Mouse (Mus musculus) erythroblast, adult 5-6 weeks (primary cell): Measurements from ENCODE around the gene Hnf4a. TPM values are rescaled to one million over a fixed set of nuclear protein-coding genes. Genes with fewer than 3 reads are reported as not detected.
"Not testable (repeated sequence)": the region's sequence is repeated elsewhere in the genome, so short reads cannot be mapped to it uniquely, and the experiment has no call there.

Experiments used
- ATAC-seq: replicated peaks from 2 replicates; pipeline ENCODE4 v1.8.0; 2016; ENCODE audit warnings: moderate number of reproducible peaks, mild to moderate bottlenecking, moderate TSS enrichment, inconsistent platforms; ENCODE audit not compliant: poor library complexity, low FRiP score, severe bottlenecking
- total RNA-seq, 2 experiments: library from RNA; stranded (forward) in 1 of 2; stranded (reverse) in 1 of 2; fragments of 150-400 nt in 1 of 2; fragments of 200-764, 138-1000 nt in 1 of 2; gene quantifications; 2 replicates each; pipeline versions ENCODE4 v1.2.3 to v1.2.4; 2015 to 2017; ENCODE audit warnings: low replicate concordance in 2 of 2

Hnf4a gene
- total RNA-seq (2015; ENCODE audit: low replicate concordance) (not detected in 2 replicates), total RNA-seq (2017; ENCODE audit: low replicate concordance) (0.26 and 0.42 TPM in 2 replicates)

DNA sequence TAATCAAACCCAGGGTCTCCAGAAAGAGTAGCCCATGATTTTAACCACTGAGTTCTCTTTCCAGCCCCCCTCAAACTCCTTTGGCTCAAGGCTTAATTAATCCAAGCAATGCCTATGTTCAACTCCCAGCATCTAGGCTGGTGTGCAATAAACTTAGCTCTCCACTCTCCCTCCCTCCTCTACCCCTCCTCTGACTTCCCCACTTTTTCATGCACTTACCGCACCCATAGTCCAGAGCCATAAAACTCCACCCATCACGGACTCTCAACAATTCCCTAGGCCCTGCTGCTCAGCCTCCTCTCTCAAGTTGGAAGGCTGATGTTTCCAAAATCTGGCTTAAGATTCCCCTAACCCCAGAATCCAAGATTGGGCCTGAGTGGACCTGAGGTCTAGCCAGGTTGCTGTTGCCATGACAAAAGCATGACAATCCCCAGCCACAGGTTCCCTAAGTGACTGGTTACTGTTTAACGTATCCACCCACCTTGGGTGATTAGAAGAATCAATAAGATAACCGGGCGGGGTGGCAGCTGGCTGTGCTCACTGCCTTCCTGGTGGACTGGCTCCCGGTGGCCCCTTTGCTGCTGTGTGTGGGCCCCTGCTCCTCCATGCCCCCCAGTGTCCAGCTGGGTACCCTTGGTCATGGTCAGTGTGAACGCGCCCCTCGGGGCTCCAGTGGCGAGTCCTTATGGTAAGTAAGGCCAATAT, at the start of gene Hnf4a:
TSS of gene Hnf4a (plus strand) at position 509 of the 705 bp plus-strand sequence.
- no peak for ATAC-seq

DNA sequence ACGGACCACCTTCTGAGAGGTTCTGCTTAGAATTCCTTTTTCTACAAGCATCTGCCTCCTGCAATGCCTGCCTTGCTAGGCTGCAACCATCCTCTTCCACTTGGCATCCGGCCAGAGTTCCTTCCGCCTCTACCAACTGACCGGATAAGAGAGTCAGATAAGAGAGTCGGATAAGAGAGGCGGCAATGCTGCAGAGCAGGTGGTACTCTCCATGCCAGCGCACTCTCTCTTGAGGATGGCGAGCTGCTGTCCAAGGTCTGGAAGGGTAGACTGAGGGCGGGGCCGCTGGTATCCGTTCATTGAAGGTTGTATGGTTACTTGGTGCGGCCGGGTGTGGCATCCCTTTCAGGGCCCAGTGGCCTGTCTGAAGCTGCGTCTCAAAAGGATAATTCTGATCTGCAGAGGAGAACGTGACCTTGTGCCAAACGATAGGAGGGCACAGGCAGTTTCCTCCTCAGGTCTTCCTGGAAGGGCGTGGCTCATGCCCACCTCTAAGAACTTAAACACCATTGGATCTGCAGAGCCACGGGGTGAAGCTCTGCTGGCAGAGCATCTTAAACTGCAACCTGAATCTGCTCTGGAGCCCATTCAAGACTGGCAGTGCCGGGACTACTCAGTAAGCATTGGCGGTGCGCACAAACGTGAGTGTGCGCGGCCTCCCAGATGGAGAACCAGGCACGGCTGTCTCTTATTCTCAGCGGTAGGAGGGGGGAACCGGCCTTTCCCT, 47.9 kb upstream of the Hnf4a start:
- no peak for ATAC-seq

DNA sequence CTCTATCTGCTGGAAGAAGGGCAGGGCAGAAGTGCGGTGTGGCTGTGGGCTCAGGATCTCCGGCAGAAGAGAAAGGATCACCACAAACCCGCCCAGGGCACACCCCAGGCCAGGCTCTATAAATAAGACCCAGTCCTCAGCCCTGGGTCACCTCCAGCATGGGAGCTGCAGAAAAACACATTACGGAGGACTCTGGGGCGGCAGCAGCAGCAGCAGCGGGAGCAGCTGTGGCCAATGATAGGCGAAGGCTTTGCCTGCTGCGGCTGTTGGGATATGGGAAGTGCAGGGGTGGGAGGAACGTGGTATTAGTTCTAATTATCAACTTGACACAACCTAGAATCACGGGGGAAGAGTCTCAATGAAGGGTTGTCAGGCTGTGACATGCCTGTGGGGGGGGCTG, 47.2 kb upstream of the Hnf4a start:
- ATAC-seq = no peak

DNA sequence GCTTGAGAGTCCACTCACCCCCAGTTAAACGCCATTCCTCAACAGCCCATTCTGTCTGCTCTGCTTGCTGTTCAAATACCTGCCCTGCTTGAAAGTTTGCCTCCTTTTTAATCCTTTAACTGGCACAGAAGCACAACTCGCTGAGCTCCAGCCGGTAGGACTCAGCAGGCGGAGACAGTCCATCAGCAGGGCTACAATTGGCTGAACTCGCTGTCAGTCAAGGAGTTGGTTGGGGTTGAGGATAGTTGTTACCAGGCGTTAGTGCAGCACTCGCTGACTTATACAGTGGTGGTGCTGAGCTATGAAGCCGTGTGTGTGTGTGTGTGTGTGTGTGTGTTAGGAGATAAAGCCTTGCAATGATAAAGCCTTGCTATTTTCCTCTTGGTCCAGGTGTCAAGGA, 46.0 kb upstream of the Hnf4a start:
- no peak for ATAC-seq

DNA sequence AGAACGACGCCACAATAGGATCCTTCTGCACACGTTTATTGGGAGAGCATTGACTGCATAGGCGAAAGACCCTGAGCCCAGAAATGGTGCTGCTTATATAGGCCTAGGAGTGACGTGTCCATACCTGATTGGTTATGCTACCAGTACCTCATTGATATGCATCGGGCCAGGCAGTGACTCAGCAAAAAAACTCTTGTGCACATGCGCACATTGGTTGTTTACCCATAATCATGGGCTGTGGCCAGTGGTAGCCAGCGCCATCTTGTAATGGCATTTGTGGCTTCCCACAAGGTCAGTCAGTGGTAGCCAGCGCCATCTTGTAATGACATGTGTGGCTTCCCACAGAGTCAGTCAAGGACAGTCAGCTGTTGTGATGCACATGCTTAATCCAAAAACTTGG, 45.3 kb upstream of the Hnf4a start:
- not testable (repeated sequence) for ATAC-seq

DNA sequence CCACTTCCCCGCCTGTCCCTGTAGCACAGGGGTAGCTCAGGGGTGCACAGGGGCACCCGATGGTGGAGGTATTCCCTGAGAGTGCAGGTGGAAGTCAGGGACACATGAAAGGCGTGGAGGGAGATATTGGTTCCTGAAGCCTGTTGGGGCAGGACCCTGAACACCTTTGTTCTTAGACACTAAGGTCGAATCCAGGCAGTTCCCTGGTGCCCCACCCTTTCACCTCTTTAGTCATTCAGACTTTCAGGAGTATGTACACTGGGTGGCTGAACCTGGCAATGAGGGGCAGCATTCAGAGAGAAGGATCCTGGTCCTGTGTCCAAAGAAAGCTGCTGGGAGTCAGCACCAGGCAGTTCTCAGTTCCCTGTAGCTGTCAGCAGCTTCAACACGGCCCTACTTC, 44.2 kb upstream of the Hnf4a start:
- ATAC-seq = no peak

DNA sequence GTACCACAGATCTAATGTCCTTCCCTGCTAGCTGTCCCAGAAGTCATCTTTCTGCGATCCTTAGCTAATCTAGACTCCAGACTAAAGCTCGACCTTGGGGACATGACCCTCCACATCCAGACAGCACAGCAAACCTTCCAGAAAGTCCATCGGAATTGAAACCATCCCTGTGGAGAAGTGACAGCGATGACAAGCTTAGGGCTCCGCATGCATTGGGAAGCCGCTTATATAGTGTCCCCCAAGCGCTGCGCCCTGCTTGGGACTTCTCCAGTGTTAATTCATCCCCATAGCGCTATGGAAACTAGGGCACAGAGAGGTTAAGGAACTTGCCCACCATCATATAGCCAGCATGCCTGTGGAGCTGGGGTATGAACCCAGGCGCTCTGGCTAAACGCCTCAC, 43.8 kb upstream of the Hnf4a start:
- no peak for ATAC-seq

DNA sequence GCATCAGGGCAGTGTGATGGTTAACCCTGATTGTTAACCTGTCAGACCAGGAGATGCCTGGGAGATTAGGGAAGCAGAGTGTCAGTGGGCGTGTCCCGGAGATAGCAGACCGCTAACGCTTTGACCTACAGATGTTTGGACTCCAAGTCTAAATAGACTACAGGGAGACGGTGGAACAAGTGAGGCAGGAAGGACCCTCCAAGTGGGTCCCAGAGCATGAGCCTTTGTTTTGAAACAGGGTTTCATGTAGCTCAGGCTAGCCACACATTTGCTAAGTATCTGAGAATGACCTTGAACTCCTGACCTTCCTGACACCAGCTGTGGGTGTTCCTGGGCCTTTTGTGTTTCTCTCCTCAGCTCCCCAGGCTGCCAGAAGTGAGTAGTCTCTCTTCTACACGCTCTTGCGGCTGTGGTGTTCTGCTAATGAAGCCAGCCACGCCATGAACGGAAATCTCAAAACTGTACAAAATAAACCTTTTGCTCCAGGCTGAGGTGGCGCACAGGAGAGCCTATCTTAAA, 43.3 kb upstream of the Hnf4a start:
- no peak for ATAC-seq

DNA sequence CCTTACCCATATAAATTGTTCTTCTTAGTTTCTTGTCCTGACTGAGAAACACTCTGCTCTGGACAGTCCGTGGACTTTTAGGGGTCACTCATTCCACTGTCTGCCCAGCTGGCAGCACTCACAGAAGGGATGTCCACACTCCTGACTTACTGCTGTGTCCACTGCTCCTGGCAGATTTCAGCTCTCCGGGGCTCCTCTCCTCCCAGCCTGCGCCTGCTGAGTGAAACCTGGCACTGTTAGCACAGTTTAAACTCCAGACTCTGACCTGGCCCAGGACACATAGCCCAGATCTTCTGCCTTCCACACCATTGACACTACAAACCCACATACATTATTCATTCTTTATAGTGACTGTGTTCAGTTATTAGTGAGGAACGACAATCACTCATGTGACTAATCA, 42.6 kb upstream of the Hnf4a start:
- ATAC-seq = no peak

DNA sequence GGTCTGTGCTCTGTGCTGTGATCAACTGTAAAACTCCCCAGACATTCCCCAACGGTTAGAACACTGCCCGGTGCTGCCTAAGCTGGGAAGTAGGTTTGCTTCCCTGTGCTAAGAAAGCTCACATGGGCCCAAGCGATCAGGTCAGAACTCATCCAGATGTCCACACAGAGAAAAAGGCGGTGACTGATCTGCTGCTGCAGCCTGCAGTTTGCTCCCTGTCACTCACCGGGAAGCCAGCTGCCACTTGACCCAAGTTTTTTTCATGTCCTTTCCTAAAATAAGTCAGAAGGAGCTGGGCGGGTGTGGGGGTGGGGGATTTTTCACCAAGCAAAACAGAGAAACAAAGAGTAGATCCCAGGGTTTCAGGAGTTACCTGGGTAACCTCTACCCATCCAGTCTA, 42.0 kb upstream of the Hnf4a start:
- no peak for ATAC-seq

DNA sequence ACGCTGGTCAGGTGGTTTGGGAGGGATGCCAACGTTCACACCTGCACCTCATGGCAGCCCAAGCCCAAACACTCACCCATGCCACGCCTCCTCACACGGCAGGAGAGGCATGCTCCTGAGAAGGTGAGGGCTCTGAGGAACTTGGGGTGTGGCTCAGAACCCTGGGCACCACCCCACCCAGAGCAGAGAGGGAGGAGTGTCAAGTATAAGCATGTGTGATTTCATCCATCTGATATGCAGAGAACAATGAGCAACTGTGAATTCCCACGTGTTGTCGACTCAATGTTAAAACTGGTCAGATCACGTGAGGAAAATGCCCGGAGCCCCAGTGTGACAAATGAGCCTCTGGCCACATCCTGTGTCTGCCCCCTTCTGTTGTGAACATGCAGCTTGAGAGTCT, 39.8 kb upstream of the Hnf4a start:
- no peak for ATAC-seq

DNA sequence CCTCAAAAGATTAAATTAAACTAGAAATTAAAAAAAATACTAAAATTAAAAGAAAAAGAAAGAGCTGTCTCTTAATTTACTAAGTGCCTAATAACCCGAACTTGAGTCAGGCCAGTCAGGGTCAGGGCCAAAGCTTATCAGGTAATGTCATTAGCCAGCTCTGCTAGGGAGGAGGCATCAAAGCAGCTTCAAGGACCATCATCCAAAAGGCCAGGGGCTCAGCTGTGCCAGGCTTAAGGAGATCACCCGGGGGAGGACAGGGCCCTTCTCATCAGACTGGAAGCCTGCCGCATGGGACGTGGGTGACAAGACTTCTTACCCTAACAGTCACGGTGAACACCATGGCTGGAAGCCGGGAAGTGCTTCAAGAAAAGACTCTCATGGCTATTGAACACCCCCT, 39.0 kb upstream of the Hnf4a start:
- no peak for ATAC-seq

DNA sequence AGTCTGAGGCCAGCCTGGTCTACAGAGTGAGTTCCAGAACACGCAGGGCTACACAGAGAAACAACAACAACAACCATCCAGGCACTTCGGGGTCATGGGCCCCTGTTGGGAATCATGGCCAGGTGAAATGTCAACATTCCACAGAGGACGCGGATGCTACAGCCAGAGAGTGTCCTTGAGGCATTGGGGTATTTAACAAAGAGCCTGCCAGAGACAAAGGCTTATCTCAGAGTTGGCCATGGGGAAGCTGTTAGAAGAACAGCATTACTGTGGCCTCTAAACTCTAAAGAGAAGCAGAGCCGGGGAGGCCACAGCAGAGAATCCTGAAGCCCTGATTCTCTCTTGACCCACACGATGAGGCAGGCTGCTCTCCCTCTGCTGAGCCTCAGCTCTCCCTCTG, 37.7 kb upstream of the Hnf4a start:
- ATAC-seq = no peak

DNA sequence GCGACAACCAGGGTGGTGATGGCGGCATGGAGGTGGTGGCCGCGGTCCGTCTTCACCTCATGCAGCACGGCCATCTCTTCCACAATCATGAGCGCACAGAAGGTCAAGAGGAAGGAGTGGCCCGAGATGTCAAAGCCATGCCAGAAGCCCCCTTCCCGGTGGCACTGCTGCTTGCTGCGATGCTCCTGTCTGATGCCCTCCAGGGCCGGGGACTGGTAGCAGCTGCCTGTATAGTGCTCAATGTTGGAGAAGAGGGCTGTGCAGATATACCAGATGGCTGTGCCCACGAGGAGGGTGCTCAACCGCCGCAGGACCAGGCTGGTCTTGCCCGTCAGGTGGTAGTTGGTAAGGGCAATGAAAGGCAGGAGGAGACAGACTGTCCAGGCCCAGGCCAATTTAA, 36.9 kb upstream of the Hnf4a start:
- ATAC-seq = no peak

DNA sequence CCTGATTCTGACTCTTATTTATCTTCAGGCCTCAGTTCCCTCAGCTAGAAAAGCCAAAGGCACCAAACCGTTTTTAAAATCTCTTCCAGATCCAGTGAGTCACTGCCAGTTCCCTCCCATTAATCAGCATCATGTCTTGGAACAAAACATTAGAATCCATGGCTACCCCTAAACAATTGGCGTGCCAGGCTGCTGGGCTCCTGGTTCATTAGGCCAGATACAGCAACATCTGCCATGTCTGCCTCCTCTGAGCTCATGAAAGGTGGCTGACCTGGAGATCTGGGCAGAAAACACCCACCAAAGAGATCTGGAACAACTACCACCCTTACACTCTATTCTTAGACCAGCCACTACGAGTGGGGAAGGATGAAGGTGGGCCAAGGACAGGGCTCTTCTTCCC, 35.5 kb upstream of the Hnf4a start:
- ATAC-seq = no peak

DNA sequence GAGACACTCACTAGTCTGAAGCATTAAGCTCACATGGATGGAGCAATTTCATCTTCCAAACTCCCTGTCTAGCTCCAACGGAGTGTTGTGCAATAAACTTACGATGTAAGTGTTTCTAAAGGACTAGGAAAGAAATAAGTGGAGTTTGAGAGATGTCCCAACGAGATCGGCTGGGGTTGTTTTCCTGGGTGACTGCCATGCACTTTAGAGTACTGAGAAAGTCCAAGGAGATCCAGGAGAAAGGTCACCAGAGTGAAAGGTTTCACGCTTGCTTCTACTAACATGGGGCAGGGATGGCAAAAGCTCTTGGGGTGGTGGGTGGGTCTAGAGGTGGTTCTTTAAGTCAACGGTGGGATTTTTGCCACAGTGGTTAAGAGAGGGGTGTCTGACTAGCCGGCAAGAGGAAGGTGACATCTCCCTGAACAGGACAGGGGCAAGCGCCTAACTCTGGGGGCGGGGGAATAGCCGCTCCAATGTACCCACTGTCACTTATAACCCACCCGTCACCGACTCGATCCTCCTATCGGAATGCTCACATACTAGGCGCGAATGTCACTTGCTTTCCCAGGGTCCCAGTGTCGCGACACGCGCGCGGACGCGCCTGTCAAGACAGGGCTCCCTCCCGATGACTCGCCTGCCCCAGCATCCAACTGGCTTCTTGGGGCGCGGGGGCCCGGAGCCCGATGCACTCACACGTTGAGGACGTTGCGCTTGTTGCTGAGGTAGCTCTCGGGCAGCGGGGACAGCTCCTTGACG, 34.7 kb upstream of the Hnf4a start:
- peak; percentile 61 for ATAC-seq

DNA sequence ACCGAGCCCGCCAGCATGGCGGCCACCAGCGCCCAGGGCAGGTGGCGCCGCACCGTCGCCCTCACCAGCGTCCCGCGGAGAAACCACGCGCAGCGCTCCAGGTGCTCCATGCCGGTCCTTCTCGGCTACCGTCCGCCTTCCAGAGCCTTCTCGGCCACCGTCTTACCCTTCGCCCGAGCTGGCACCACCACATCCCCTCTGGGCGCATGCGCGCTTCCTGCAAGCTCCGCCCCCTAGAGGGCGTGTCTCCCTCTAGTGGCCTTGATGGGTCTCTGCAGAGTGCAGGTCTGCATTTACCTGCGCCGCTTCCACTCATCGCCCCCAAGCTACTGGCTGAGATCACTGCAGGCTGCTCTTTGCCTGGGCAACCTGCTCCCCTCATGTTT, 34.1 kb upstream of the Hnf4a start, which contains the start of gene Fitm2:
TSS of gene Fitm2 (minus strand) at position 164 of the 386 bp plus-strand sequence.
- ATAC-seq = peak; percentile 98

DNA sequence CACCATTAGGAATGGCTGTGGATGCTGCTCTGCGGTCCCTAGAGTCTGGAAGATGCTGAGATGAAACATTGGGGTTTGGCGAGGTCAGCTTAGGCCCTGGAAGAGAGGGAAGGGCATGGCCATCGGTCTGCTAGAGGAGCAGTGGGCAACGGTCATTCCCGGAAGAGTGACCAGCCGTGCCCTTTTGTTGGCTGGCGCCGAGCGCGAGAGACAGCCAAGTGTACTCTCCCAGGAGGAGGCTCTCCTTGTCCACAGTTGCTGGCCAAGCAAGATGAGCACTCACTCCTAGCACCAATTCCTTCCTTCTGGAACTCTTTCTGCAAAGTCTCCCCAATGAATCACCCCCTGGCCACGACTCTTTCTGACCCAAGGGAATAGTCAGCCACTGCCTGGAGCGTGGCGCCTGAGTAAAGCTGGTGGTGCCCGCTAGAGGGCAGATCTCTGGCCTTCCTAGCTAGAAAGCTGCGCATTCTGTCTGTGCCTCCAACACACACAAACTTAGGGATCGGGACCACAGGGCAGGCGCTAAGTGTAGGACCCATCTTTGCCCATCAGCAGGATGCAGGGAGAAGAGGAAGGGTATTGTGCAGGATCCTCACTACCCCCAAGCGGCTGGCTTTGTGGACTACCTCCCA, 26.3 kb upstream of the Hnf4a start:
- ATAC-seq = no peak

DNA sequence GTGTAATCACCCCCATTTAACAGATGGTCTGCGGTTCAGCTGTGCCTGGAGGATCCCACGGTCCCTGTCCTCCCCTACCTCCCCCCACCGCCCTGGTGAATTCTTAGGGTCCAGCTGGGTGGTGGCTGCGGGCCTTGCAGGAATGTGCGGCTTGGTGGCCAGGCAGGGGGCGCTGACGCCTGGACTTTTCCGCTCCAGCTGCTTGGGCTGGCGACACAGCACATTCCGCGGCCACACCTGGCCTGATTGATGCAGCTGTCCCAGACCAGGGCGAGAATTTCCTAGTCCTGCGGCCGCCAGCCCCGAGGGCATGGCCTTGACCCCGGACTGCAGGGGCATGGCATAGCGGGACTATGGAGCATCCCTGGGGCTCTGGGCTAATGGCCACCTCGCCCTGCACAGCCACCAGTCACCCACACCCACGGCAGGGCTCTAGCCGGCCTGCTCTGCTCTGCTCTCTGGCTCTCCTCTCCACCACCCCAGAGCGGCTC, 25.0 kb upstream of the Hnf4a start:
- ATAC-seq = 0 out of 2 replicates have a peak, but pooled peaks have one; percentile 42

DNA sequence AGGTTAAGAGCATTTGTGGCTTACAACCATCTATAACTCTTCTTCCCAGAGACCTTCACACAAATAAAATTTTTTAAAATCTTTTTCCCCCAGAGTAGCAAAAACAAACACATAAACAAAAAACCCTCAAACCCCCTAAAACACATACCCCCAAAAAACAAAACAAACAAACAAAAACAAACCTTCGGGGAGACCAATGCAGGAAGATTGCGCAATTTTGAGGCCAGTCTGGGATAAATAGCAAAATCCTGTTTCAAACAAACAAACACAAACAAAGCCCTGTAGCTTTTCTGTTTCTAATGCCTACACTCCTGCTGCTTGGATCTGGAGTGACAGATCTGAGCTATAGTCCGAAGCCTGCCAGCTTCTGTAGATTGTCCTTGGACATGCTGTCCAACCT, 19.2 kb upstream of the Hnf4a start:
- no peak for ATAC-seq
